Mouse (Mus musculus): ENCODE measurements around the gene Cntnap5b.
"Not testable (repeated sequence)": the region's sequence is repeated elsewhere in the genome, so short reads cannot be mapped to it uniquely, and the experiment has no call there.

DNA sequence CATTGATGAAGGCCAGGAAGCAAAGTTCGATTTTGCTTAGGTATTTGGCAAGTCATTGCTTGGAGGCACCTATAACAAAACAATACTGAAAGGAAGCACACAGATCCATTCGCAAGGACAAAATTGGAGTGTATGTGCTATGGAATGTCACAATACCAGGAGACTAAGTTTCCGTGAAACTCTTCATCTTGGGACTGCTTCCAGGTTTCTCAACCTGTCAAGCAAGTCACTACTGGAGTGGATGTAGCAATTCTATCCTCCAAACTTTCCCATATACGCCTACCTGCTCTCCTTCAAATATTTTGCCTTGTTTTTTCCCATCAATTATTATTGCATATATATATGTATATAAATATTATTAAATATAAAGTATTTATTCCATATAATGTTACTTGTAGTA lies 228.7 kb downstream of the Cntnap5b start:
- not testable (repeated sequence) for TF ChIP-seq CTCF (IDR thresholded peaks at IDR 0.05; ENCODE audit: control insufficient read depth, insufficient read depth, low read length); POLR2A (IDR thresholded peaks at IDR 0.05; ENCODE audit: borderline replicate concordance, control insufficient read depth, low read depth, low read length)
